Mouse (Mus musculus): ENCODE measurements around the gene 9130213A22Rik. TPM values are rescaled to one million over a fixed set of nuclear protein-coding genes. Genes with fewer than 3 reads are reported as not detected.

Gene 9130213A22Rik
- polyA plus RNA-seq, 1 experiment = 0.88 TPM

DNA sequence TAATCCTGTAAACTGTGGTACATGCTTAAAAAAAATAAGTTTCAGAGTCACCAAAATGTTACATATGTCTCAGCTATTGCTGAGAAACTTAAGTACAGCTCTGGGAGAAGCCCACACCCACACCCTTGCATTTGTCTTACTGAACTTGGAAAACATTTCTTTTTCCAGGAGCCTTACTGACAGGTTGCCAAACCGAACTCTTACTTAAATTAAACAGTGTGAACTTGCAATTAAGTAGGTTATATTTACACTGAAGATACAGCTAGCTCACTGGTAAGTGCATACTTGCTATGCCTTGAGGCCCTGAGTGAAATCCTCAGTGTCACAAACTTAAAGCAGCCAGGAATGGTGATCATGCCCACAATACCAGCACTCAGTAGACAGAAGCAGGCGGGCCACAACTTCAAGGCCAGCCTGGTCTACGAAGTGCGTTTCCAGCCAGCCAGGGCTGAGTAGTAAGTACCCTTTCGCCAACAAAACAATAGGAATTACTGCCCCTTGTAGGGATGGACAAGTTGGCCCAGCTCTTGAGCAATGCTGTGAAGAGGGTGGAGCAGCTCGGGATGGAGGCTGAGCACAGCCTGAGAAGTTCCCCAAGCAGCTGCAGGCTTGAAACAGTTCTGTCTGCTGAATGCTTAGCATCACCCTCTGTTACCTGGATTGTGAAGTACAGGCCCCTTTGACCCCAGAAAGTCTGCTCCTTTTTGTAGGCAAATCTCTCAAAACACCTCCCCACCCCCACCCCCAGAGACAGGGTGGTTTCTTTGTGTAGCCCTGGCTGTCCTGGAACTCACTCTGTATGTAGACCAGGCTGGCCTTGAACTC is 48.2 kb downstream of the 9130213A22Rik start:
- no peak for TF ChIP-seq POLR2A (IDR thresholded peaks at IDR 0.05; ENCODE audit: low read depth, low read length)
- TF ChIP-seq CTCF (IDR thresholded peaks at IDR 0.05; ENCODE audit: borderline replicate concordance, insufficient read depth, low read length) = no peak
- H3K4me1 ChIP-seq (ENCODE audit: control insufficient read depth, insufficient read depth, low read length) = 0 out of 2 replicates have a peak, but pooled peaks cover 2% of the 10 kb centered on the region

DNA sequence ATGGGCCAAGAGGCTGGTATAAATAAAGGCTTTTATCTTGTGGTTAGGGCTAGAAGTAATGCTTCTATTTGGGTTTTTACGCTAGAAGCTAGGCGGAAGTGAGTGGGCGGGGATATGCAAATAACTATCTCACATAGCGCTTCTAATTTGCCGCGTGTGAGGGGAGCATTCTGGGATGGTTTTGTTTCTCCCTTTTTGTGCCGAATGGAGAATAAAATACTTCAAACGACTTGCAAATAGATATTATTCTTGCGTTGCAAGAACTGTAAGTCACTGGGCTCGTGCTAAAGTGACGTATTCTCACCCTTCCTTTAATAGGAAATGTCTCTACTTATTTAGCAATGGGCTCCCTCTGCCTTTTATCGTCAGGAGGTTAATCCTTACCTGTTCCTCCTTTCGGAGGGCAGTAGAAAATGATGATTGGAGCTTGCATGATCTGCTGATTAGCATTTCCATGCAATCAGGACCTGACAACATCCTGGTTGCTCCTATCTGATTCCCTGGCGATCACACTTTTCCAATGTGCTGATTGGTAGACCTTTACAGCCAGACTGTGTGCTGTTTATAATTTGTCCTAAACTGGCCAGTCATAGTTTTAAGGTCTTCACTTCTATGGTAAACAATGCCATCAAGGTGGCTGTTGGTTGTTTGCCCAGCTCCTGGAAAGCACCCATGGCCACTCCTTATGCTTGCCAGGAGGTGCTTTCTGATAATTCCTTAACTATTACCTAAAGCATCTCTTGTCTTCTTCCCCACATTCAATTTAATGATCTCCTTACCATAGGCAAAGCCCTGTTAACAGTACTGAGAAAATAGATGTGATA is 49.1 kb downstream of the 9130213A22Rik start:
- Histone ChIP-seq H3K4me1 (ENCODE audit: control insufficient read depth, insufficient read depth, low read length) (0 out of 2 replicates have a peak, but pooled peaks cover 2% of the 10 kb centered on the region), H3K4me3 (ENCODE audit: insufficient read depth, low read length) (no peak overlapping the region), H3K27ac (ENCODE audit: insufficient read depth, low read length) (peak overlapping the region; percentile 99)
- no peak for TF ChIP-seq CTCF (IDR thresholded peaks at IDR 0.05; ENCODE audit: borderline replicate concordance, insufficient read depth, low read length)
- peak; percentile 100 for TF ChIP-seq POLR2A (IDR thresholded peaks at IDR 0.05; ENCODE audit: low read depth, low read length)

More for the DNA sequence above, 48.2 kb downstream of the 9130213A22Rik start:
- Histone ChIP-seq H3K27ac (ENCODE audit: insufficient read depth, low read length) (peak overlapping the region; percentile 28; the same call in 1 of the 2 replicates), H3K4me3 (ENCODE audit: insufficient read depth, low read length) (no peak overlapping the region)

DNA sequence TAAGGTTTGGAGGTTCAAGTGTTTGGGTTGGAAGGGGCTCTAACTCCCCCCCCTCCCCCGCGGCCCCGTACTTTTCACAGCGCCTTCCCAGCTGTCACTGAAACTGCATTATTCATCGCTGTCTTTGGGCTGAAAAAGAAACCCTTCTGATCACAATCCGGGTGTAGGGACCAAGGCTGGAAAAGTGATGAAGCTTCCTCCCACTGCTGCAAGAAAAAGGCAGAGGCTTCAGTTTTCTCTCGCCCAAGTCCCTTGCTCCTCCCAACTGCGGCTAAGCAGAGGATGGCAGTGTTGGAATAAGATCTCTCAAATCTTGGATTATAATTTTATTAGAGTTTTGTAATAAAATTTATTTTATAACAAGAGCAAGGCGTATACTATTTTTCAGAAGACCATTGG is 49.7 kb downstream of the 9130213A22Rik start:
- Histone ChIP-seq H3K4me1 (ENCODE audit: control insufficient read depth, insufficient read depth, low read length) (0 out of 2 replicates have a peak, but pooled peaks cover 4% of the 10 kb centered on the region), H3K27ac (ENCODE audit: insufficient read depth, low read length) (peak overlapping the region; percentile 50; the same call in 1 of the 2 replicates), H3K4me3 (ENCODE audit: insufficient read depth, low read length) (peak overlapping the region; percentile 1; the same call in 1 of the 2 replicates)
- TF ChIP-seq CTCF (IDR thresholded peaks at IDR 0.05; ENCODE audit: borderline replicate concordance, insufficient read depth, low read length) (no peak), POLR2A (IDR thresholded peaks at IDR 0.05; ENCODE audit: low read depth, low read length) (peak; percentile 23; the same call in 1 of the 2 replicates)

DNA sequence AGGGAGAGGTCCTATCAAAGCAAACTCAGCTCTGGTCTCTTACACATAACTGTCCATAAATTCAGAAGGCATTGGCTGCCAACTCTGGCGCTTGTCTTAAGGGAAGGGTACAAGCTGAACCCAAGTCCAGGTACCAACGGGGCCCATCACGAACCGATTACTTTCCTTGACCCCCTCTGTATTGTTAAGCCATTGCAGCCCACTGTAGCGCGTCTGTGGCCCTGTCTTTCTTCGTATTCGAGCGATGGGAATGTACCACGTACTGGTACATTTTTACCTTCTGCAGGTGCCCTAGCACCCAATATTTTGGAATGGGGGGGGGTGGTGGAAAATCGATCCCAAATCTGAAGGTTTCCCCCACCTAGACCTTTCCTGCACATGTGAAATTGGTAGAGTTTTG is 50.2 kb downstream of the 9130213A22Rik start:
- no peak for TF ChIP-seq CTCF (IDR thresholded peaks at IDR 0.05; ENCODE audit: borderline replicate concordance, insufficient read depth, low read length)
- TF ChIP-seq POLR2A (IDR thresholded peaks at IDR 0.05; ENCODE audit: low read depth, low read length) = no peak
- H3K4me3 ChIP-seq (ENCODE audit: insufficient read depth, low read length) = no peak overlapping the region; the same call in 1 of the 2 replicates
- H3K27ac ChIP-seq (ENCODE audit: insufficient read depth, low read length) = no peak overlapping the region
- H3K4me1 ChIP-seq (ENCODE audit: control insufficient read depth, insufficient read depth, low read length) = 0 out of 2 replicates have a peak, but pooled peaks cover 6% of the 10 kb centered on the region

DNA sequence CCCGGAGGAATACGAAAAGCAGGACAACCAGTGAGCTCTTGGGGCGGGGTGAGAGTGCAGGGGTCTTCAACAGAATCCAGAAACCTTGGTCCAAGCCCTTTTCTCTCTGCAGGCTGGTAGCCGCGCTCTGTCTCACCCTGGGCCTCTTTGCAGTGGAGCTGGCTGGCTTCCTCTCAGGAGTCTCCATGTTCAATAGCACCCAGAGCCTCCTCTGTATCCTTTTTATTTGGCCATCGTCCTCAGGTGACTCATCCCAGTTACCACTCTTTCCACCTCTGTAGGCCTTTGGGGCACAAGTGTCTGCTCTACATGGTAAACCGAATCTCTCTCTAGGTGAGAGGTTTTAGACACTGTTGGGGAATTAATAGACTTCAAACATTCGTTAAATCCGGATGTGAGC is 51.1 kb downstream of the 9130213A22Rik start:
- H3K4me1 ChIP-seq (ENCODE audit: control insufficient read depth, insufficient read depth, low read length) = peaks cover 9% of the 10 kb centered on the region; the same call in 1 of the 2 replicates
- peak overlapping the region; percentile 84 for H3K4me3 ChIP-seq (ENCODE audit: insufficient read depth, low read length)
- no peak for TF ChIP-seq CTCF (IDR thresholded peaks at IDR 0.05; ENCODE audit: borderline replicate concordance, insufficient read depth, low read length)
- no peak for TF ChIP-seq POLR2A (IDR thresholded peaks at IDR 0.05; ENCODE audit: low read depth, low read length)
- H3K27ac ChIP-seq (ENCODE audit: insufficient read depth, low read length) = peak overlapping the region; percentile 34

DNA sequence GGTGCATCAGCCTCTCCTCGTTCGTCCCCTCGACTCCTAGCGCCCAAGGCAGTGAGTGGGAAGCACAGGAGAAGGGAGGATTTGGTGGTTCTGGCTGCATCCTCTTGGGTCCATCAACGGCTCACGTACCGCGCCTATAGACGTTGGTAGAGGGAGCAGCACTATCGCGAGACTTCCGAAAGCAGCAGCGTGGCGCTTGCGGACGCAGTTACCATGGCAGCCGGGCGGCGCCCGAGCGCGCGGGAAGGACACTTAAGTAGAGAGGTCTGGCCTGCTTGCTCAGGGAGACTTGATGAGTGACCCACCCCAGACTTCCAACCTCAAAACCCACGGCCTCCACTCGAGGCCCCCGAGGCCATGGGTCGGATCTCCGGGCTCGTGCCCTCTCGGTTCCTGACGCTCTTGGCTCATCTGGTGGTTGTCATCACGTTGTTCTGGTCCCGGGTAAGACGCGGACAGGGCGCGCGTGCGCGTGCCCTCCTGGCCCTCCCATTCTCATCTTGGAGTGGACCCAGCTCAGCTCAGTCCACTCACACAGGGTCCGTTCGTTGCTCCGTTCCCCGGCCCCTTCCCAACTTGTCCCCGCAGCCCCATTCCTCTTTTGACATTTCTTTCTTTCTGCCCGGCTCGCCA is 51.7 kb downstream of the 9130213A22Rik start, which contains the start of gene Tmem107:
Gene Tmem107, plus strand, starts transcription at position 217 of the 633 bp plus-strand sequence.
- peak; percentile 99 for TF ChIP-seq POLR2A (IDR thresholded peaks at IDR 0.05; ENCODE audit: low read depth, low read length)
- no peak for TF ChIP-seq CTCF (IDR thresholded peaks at IDR 0.05; ENCODE audit: borderline replicate concordance, insufficient read depth, low read length)
- Histone ChIP-seq H3K4me3 (ENCODE audit: insufficient read depth, low read length) (peak within 1 kb of the TSS; percentile 84), H3K4me1 (ENCODE audit: control insufficient read depth, insufficient read depth, low read length) (peaks cover 9% of the 10 kb centered on the region; the same call in 1 of the 2 replicates), H3K27ac (ENCODE audit: insufficient read depth, low read length) (peak within 1 kb of the TSS; percentile 86)

DNA sequence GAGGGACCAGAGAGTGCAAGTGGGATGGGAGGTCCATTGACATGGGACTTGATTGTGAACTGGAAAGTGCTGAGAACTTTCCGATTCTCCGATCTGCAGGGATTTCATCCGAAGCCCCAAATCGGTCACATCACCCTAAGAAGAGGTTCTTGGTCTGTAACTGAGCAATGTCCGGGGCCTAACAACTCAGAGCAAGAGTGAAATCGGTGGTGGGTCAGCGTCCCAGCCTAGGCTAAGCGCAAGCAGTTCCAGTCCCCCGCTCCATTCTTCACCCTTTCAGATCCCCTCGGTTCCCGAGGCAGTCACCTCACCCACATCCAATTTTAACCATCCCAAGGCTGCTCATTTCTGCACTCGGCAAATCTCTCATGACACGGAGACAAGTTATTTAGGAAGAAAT is 52.3 kb downstream of the 9130213A22Rik start:
- peak overlapping the region; percentile 86 for H3K27ac ChIP-seq (ENCODE audit: insufficient read depth, low read length)
- no peak for TF ChIP-seq CTCF (IDR thresholded peaks at IDR 0.05; ENCODE audit: borderline replicate concordance, insufficient read depth, low read length)
- peaks cover 9% of the 10 kb centered on the region; the same call in 1 of the 2 replicates for H3K4me1 ChIP-seq (ENCODE audit: control insufficient read depth, insufficient read depth, low read length)
- peak overlapping the region; percentile 84 for H3K4me3 ChIP-seq (ENCODE audit: insufficient read depth, low read length)

Other genes with a start within 250 kb of the 9130213A22Rik start
- not detected in 2 replicates for gene Rnf222, start 234.0 kb downstream of the 9130213A22Rik start, polyA plus RNA-seq (2011; ENCODE audit: insufficient read length, low read depth, missing spikeins)
- 3,230 and 3,899 TPM in 2 replicates for gene Rpl26, start 221.0 kb downstream of the 9130213A22Rik start, polyA plus RNA-seq (2011; ENCODE audit: insufficient read length, low read depth, missing spikeins)
- not detected in 2 replicates for gene Odf4, start 195.5 kb downstream of the 9130213A22Rik start, polyA plus RNA-seq (2011; ENCODE audit: insufficient read length, low read depth, missing spikeins)
- 0.55 and 1.4 TPM in 2 replicates for gene Arhgef15, start 165.1 kb downstream of the 9130213A22Rik start, polyA plus RNA-seq (2011; ENCODE audit: insufficient read length, low read depth, missing spikeins)
- gene Slc25a35, start 154.5 kb downstream of the 9130213A22Rik start, polyA plus RNA-seq (2011; ENCODE audit: insufficient read length, low read depth, missing spikeins) = 4.9 and 5.7 TPM in 2 replicates
- 35.4 and 38.2 TPM in 2 replicates for gene Rangrf, start 147.4 kb downstream of the 9130213A22Rik start, polyA plus RNA-seq (2011; ENCODE audit: insufficient read length, low read depth, missing spikeins)
- 16.6 and 22.7 TPM in 2 replicates for gene Pfas, start 114.1 kb downstream of the 9130213A22Rik start, polyA plus RNA-seq (2011; ENCODE audit: insufficient read length, low read depth, missing spikeins)
- 43.2 and 44.2 TPM in 2 replicates for gene Ctc1, start 106.7 kb downstream of the 9130213A22Rik start, polyA plus RNA-seq (2011; ENCODE audit: insufficient read length, low read depth, missing spikeins)
- gene Aurkb, start 76.9 kb downstream of the 9130213A22Rik start, polyA plus RNA-seq (2011; ENCODE audit: insufficient read length, low read depth, missing spikeins) = 31.5 and 44.0 TPM in 2 replicates
- gene Borcs6, start 62.9 kb downstream of the 9130213A22Rik start, polyA plus RNA-seq (2011; ENCODE audit: insufficient read length, low read depth, missing spikeins) = 9.7 and 11.2 TPM in 2 replicates
- gene Tmem107, start 51.8 kb downstream of the 9130213A22Rik start, polyA plus RNA-seq (2011; ENCODE audit: insufficient read length, low read depth, missing spikeins) = 14.0 and 17.6 TPM in 2 replicates
- 51.1 and 58.3 TPM in 2 replicates for gene Vamp2, start 34.1 kb downstream of the 9130213A22Rik start, polyA plus RNA-seq (2011; ENCODE audit: insufficient read length, low read depth, missing spikeins)
- gene Per1, start 27.4 kb downstream of the 9130213A22Rik start, polyA plus RNA-seq (2011; ENCODE audit: insufficient read length, low read depth, missing spikeins) = 23.1 and 30.9 TPM in 2 replicates
- gene Hes7, start 2.2 kb downstream of the 9130213A22Rik start, polyA plus RNA-seq (2011; ENCODE audit: insufficient read length, low read depth, missing spikeins) = not detected in 2 replicates
- 0.27 TPM in 1 of 2 replicates, not detected in the other for gene Aloxe3, start 3.3 kb upstream of the 9130213A22Rik start, polyA plus RNA-seq (2011; ENCODE audit: insufficient read length, low read depth, missing spikeins)
- not detected in 2 replicates for gene Alox12b, start 34.4 kb upstream of the 9130213A22Rik start, polyA plus RNA-seq (2011; ENCODE audit: insufficient read length, low read depth, missing spikeins)
- gene Alox8, start 75.3 kb upstream of the 9130213A22Rik start, polyA plus RNA-seq (2011; ENCODE audit: insufficient read length, low read depth, missing spikeins) = not detected in 2 replicates
- 0.12 TPM in 1 of 2 replicates, not detected in the other for gene Gucy2e, start 114.4 kb upstream of the 9130213A22Rik start, polyA plus RNA-seq (2011; ENCODE audit: insufficient read length, low read depth, missing spikeins)
- 13.5 and 17.6 TPM in 2 replicates for gene Cntrob, start 201.2 kb upstream of the 9130213A22Rik start, polyA plus RNA-seq (2011; ENCODE audit: insufficient read length, low read depth, missing spikeins)
- 92.9 and 121 TPM in 2 replicates for gene Trappc1, start 201.4 kb upstream of the 9130213A22Rik start, polyA plus RNA-seq (2011; ENCODE audit: insufficient read length, low read depth, missing spikeins)
- gene Kcnab3, start 203.7 kb upstream of the 9130213A22Rik start, polyA plus RNA-seq (2011; ENCODE audit: insufficient read length, low read depth, missing spikeins) = 2.1 and 2.9 TPM in 2 replicates
- gene Rnf227, start 217.9 kb upstream of the 9130213A22Rik start, polyA plus RNA-seq (2011; ENCODE audit: insufficient read length, low read depth, missing spikeins) = 1.7 and 4.4 TPM in 2 replicates
- gene Chd3, start 246.8 kb upstream of the 9130213A22Rik start, polyA plus RNA-seq (2011; ENCODE audit: insufficient read length, low read depth, missing spikeins) = 175 and 199 TPM in 2 replicates

Data from embryonic fibroblast, embryonic 13.5 days (primary cell).